In genomic region chr5:129761865-129762540, GRCm38 (mm10) we compare ENCODE assay signal across 9 mouse cellular contexts. TPM values are rescaled to one million over a fixed set of nuclear protein-coding genes. Genes with fewer than 3 reads are reported as not detected.
DNase-seq lines count a peak whose midpoint lies in the region; ATAC-seq lines count a peak whose summit lies in the region.
"Had no signal": no experiment of that assay in that cellular context is flagged by ENCODE, and none has a peak within 500 bp of the region (broad histone marks: within the 10 kb centered on the region; RNA-seq: fewer than 3 reads in every experiment).

No protein-coding gene starts in this region.

- H3K9me3 ChIP-seq in embryonic facial prominence, embryonic 14.5 days (ENCODE audit: control insufficient read depth, low read length) = no peaks in the 10 kb centered on the region
- H3K9me3 ChIP-seq in intestine, embryonic 16.5 days (ENCODE audit: control insufficient read depth, low read length) = no peaks in the 10 kb centered on the region
- no peaks in the 10 kb centered on the region for H3K9me3 ChIP-seq in midbrain, embryonic 12.5 days

- ATAC-seq in embryonic facial prominence, embryonic 14.5 days (ENCODE audit: low read depth) = peak; percentile 91
- 0 out of 2 replicates have a peak, but pooled peaks have one; percentile 36 for ATAC-seq in intestine, embryonic 16.5 days
- peak; percentile 78 for ATAC-seq in midbrain, embryonic 12.5 days (ENCODE audit: low FRiP score, low read depth)

- 0 out of 2 replicates have a peak overlapping the region, but pooled peaks have one; percentile 5 for H3K9ac ChIP-seq in embryonic facial prominence, embryonic 14.5 days (ENCODE audit: low read depth, low read length)
- no peak overlapping the region for H3K9ac ChIP-seq in intestine, embryonic 16.5 days (ENCODE audit: low read depth, low read length)
- H3K9ac ChIP-seq in midbrain, embryonic 12.5 days (replicated peaks) = no peak overlapping the region

- H3K27ac ChIP-seq in embryonic facial prominence, embryonic 14.5 days (replicated peaks; ENCODE audit: low read depth, low read length) = peak overlapping the region; percentile 73
- no peak overlapping the region for H3K27ac ChIP-seq in intestine, embryonic 16.5 days (ENCODE audit: low read length)
- peak overlapping the region; percentile 58 for H3K27ac ChIP-seq in midbrain, embryonic 12.5 days (replicated peaks)

- H3K4me3 ChIP-seq in embryonic facial prominence, embryonic 14.5 days (ENCODE audit: low read depth, low read length) = no peak overlapping the region
- no peak overlapping the region for H3K4me3 ChIP-seq in intestine, embryonic 16.5 days (ENCODE audit: low read length)
- H3K4me3 ChIP-seq in midbrain, embryonic 12.5 days = no peak overlapping the region

- H3K4me1 ChIP-seq in embryonic facial prominence, embryonic 14.5 days (ENCODE audit: control insufficient read depth, insufficient read depth, low read length) = 0 out of 2 replicates have a peak, but pooled peaks cover 4% of the 10 kb centered on the region
- no peaks in the 10 kb centered on the region for H3K4me1 ChIP-seq in intestine, embryonic 16.5 days (ENCODE audit: control insufficient read depth, insufficient read depth, low read length)
- peaks cover 3% of the 10 kb centered on the region; the same call in 1 of the 2 replicates for H3K4me1 ChIP-seq in midbrain, embryonic 12.5 days

- WGBS in embryonic facial prominence, embryonic 14.5 days = 32% methylated on average over 18 of the region's 18 CpGs
- 76% methylated on average over 18 of the region's 18 CpGs for WGBS in intestine, embryonic 16.5 days
- WGBS in midbrain, embryonic 12.5 days = 70% methylated on average over 18 of the region's 18 CpGs

- no peak overlapping the region for H3K4me2 ChIP-seq in embryonic facial prominence, embryonic 14.5 days (ENCODE audit: low read depth, low read length)
- no peak overlapping the region for H3K4me2 ChIP-seq in intestine, embryonic 16.5 days (ENCODE audit: low read depth, low read length)
- H3K4me2 ChIP-seq in midbrain, embryonic 12.5 days (replicated peaks) = no peak overlapping the region

- H3K36me3 ChIP-seq in embryonic facial prominence, embryonic 14.5 days (ENCODE audit: control insufficient read depth, insufficient read depth, low read length) = peaks cover 22% of the 10 kb centered on the region
- peaks cover 3% of the 10 kb centered on the region; the same call in 1 of the 2 replicates for H3K36me3 ChIP-seq in intestine, embryonic 16.5 days (ENCODE audit: control insufficient read depth, insufficient read depth, low read length)
- peaks cover 6% of the 10 kb centered on the region; the same call in 1 of the 2 replicates for H3K36me3 ChIP-seq in midbrain, embryonic 12.5 days

- DNase-seq in Muller cell, postnatal 12 days (ENCODE audit: inconsistent ontology term) = peak; percentile 87
- peak; percentile 73 for DNase-seq in embryonic facial prominence, embryonic 14.5 days (ENCODE audit: low spot score)
- no peak for DNase-seq in gastrocnemius, postnatal 4 days (ENCODE audit: low spot score in 2 of 2)
- DNase-seq in liver = no peak
- DNase-seq in embryo, embryonic 10.5 days (ENCODE audit: low spot score) = no peak
- no peak for DNase-seq in c-Kit-positive CD71-positive TER-119-positive erythroid progenitor cells, embryonic 14.5 days (ENCODE audit: low spot score)

- no peaks in the 10 kb centered on the region for H3K27me3 ChIP-seq in embryonic facial prominence, embryonic 14.5 days (replicated peaks; ENCODE audit: control insufficient read depth, insufficient read depth, low read length)
- no peaks in the 10 kb centered on the region for H3K27me3 ChIP-seq in intestine, embryonic 16.5 days (replicated peaks; ENCODE audit: control insufficient read depth, insufficient read depth, low read length)
- H3K27me3 ChIP-seq in midbrain, embryonic 12.5 days = no peaks in the 10 kb centered on the region

RNA-seq across cellular contexts. Expression of gene Psph, which starts 25.2 kb away (rescaled TPM):
- polyA plus RNA-seq in embryonic facial prominence, embryonic 14.5 days (2014; fragmentation: Nextera tagmentation; extraction: Ambion mirVana) = 33.1 and 33.5 TPM in 2 replicates
- 48.0 and 57.1 TPM in 2 replicates for polyA plus RNA-seq in intestine, embryonic 16.5 days (2015; fragmentation: Nextera tagmentation; extraction: Ambion mirVana)
- 33.8 and 39.3 TPM in 2 replicates for polyA plus RNA-seq in midbrain, embryonic 12.5 days (2016; fragmentation: Nextera tagmentation; extraction: Ambion mirVana)
- total RNA-seq in gastrocnemius, postnatal 4 days (2021) = 10 to 100 TPM; 15.5 to 20.0 TPM

RNA-seq across cellular contexts. Expression of gene Nipsnap2, which starts 37.1 kb away (rescaled TPM):
- polyA plus RNA-seq in embryonic facial prominence, embryonic 14.5 days (2014; fragmentation: Nextera tagmentation; extraction: Ambion mirVana) = 112 and 116 TPM in 2 replicates
- polyA plus RNA-seq in intestine, embryonic 16.5 days (2015; fragmentation: Nextera tagmentation; extraction: Ambion mirVana) = 73.9 and 80.4 TPM in 2 replicates
- 81.5 and 83.3 TPM in 2 replicates for polyA plus RNA-seq in midbrain, embryonic 12.5 days (2016; fragmentation: Nextera tagmentation; extraction: Ambion mirVana)
- total RNA-seq in gastrocnemius, postnatal 4 days (2021) = 100 to 1,000 TPM; 348 to 363 TPM

RNA-seq across cellular contexts. Expression of gene Mrps17, which starts 46.7 kb away (rescaled TPM):
- 196 and 210 TPM in 2 replicates for polyA plus RNA-seq in embryonic facial prominence, embryonic 14.5 days (2014; fragmentation: Nextera tagmentation; extraction: Ambion mirVana)
- polyA plus RNA-seq in intestine, embryonic 16.5 days (2015; fragmentation: Nextera tagmentation; extraction: Ambion mirVana) = 183 and 196 TPM in 2 replicates
- 156 and 171 TPM in 2 replicates for polyA plus RNA-seq in midbrain, embryonic 12.5 days (2016; fragmentation: Nextera tagmentation; extraction: Ambion mirVana)
- 10 to 100 TPM; 87.0 to 88.3 TPM for total RNA-seq in gastrocnemius, postnatal 4 days (2021)

RNA-seq across cellular contexts. Expression of gene Sept14, which starts 53.7 kb away (rescaled TPM):
- not detected in 2 replicates for polyA plus RNA-seq in embryonic facial prominence, embryonic 14.5 days (2014; fragmentation: Nextera tagmentation; extraction: Ambion mirVana)
- polyA plus RNA-seq in intestine, embryonic 16.5 days (2015; fragmentation: Nextera tagmentation; extraction: Ambion mirVana) = not detected in 2 replicates
- polyA plus RNA-seq in midbrain, embryonic 12.5 days (2016; fragmentation: Nextera tagmentation; extraction: Ambion mirVana) = not detected in 2 replicates
- not detected for total RNA-seq in gastrocnemius, postnatal 4 days (2021)
- polyA plus RNA-seq: liver, embryonic 16.5 days had no signal

Comparison
In these comparisons a context has a peak if more than half of its experiments do, and no peak if none do; other contexts are left out.
1. DNase-seq: peak in Muller cell, postnatal 12 days (single experiment) and embryonic facial prominence, embryonic 14.5 days (single experiment); none in gastrocnemius, postnatal 4 days (0 of 2), liver (single experiment), embryo, embryonic 10.5 days (single experiment) and c-Kit-positive CD71-positive TER-119-positive erythroid progenitor cells, embryonic 14.5 days (single experiment).
2. ATAC-seq: peak in every context shown above with its lines; median percentile 91 in embryonic facial prominence, embryonic 14.5 days; 78 in midbrain, embryonic 12.5 days; 36 in intestine, embryonic 16.5 days.